Mouse (Mus musculus): ENCODE data around the gene Denr. TPM values are rescaled to one million over a fixed set of nuclear protein-coding genes. Genes with fewer than 3 reads are reported as not detected.
A peak's percentile ranks its signal among the peaks of the same experiment; 100 is the strongest.

Gene Denr
- total RNA-seq (2021) = 10 to 100 TPM; 66.0 to 68.7 TPM
- long read RNA-seq, experiment 1, transcript Denr-201 (8 exons, 2,339 nt) = major isoform, 13 of 22 reads
- long read RNA-seq, experiment 1, partial matches to known transcripts = 3 of 22 reads
- long read RNA-seq, experiment 1, other reads (novel, unspliced or antisense) = 6 of 22 reads
- long read RNA-seq, experiment 2, transcript Denr-201 (8 exons, 2,339 nt) = major isoform, 14 of 22 reads
- long read RNA-seq, experiment 2, partial matches to known transcripts = 1 of 22 reads
- long read RNA-seq, experiment 2, other reads (novel, unspliced or antisense) = 6 of 22 reads

DNA sequence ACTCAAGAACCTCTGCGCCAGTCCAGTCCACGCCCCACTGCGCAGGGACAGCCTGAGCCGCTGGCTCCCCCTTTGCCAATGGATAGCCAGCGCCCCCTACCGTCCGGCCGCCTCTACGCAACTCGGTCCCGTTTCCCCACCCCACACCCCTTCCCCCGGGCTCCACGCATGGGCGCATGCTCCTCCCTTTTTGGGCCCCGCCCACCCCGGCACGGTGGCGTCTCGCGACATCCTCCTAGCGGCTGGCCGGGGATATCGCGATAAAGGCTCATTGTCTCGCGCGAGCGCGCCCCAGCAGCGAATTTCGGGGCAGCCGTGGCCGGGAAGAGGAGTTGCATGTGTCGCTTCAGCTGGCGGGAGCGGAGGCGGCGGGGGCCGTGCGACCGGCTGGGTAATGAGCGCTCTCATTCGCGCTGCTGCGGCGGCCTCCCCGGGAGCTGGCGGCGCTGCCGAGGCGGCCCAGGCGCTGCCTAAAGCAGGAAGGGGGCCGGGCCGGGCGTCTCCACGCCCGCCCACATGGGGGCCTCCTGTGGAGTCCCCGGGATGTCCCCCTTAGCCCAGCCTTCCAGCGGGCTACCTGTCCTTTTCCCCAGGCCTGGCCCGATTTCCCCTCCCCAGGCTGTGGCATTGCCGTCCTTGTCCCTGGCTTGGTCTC is at the start of gene Denr:
TSS of gene Denr (plus strand) at position 200 of the 655 bp plus-strand sequence.
- peak; percentile 99 to 100 for DNase-seq (ENCODE audit: extremely low spot score in 1 of 2, low spot score in 2 of 2)
- Histone ChIP-seq H3K27ac (peak within 1 kb of the TSS; percentile 92), H3K4me3 (peak within 1 kb of the TSS; percentile 52)
- TF ChIP-seq CTCF (IDR thresholded peaks at IDR 0.05) = peak; percentile 97
- intact Hi-C loops (cut with DNase I) = loop anchor here (1.0 to 2.0 kb wide), 4 partner anchors 80 to 280 kb away; partner anchors contain the start of genes Kntc1, Rsrc2 and Zcchc8

DNA sequence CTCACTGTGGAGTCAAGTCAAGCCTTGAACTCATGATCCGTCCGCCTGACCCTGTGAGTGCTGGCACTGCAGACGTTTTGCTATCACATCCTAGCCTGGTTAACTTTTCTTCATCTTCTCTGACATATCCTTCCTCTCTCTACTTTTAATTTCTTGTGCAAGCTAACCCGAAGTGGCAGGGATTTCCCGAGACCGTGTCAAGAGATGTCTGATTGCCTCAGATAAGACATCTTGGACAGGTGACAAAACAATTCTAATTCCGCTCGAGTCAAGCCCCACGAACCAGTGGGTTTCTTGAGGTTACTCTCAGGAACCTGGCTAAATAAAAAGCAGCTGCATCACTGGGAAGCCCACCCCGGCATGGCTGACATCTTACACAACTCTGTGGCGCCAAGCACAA is 48.2 kb upstream of the Denr start:
- no peak for TF ChIP-seq CTCF (IDR thresholded peaks at IDR 0.05)
- intact Hi-C loops (cut with DNase I) = no loop called here
- Histone ChIP-seq H3K27ac (no peak overlapping the region), H3K4me3 (no peak overlapping the region)
- no peak for DNase-seq (ENCODE audit: extremely low spot score in 1 of 2, low spot score in 2 of 2)

- DNase-seq (ENCODE audit: extremely low spot score in 1 of 2, low spot score in 2 of 2) = no peak
- H3K4me3 ChIP-seq = peak overlapping the region; percentile 11; the same call in 1 of the 2 replicates
- TF ChIP-seq CTCF (IDR thresholded peaks at IDR 0.05) = no peak
- H3K27ac ChIP-seq = no peak overlapping the region
- intact Hi-C loops (cut with DNase I) = no loop called here
Observed at GRCm38 (mm10) chr5:123862374-123863350, 44.3 kb upstream of the Denr start.

- H3K4me3 ChIP-seq = no peak overlapping the region
- intact Hi-C loops (cut with DNase I) = no loop called here
- TF ChIP-seq CTCF (IDR thresholded peaks at IDR 0.05) = no peak
- peak overlapping the region; percentile 36 for H3K27ac ChIP-seq
- no peak for DNase-seq (ENCODE audit: extremely low spot score in 1 of 2, low spot score in 2 of 2)
Observed at GRCm38 (mm10) chr5:123863934-123864333, 43.0 kb upstream of the Denr start.

DNA sequence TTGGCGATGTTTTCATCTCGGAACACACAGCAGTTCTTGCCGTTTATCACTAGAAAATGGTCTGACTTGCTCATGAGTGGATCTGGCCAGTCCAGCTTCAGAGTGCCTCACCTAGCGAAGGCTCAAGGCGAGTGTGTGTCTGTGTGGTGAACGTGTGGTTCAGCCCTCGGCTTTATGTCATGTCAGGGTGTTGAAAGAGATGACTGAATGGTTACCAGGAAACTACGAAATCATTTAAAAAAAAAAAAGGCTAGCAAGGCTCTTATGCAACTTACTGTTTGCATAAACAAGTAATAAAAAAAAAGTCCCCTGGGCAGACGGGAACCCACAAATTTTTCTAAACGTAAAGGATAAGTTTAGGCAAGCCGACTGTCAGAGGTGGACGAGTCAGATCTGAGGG is 41.6 kb upstream of the Denr start, which contains the start of gene Hcar2:
TSS of gene Hcar2 (minus strand) at position 135 of the 400 bp plus-strand sequence.
- no peak for TF ChIP-seq CTCF (IDR thresholded peaks at IDR 0.05)
- no peak within 1 kb of the TSS for H3K4me3 ChIP-seq
- no peak for DNase-seq (ENCODE audit: extremely low spot score in 1 of 2, low spot score in 2 of 2)
- no peak within 1 kb of the TSS for H3K27ac ChIP-seq
- intact Hi-C loops (cut with DNase I) = no loop called here

DNA sequence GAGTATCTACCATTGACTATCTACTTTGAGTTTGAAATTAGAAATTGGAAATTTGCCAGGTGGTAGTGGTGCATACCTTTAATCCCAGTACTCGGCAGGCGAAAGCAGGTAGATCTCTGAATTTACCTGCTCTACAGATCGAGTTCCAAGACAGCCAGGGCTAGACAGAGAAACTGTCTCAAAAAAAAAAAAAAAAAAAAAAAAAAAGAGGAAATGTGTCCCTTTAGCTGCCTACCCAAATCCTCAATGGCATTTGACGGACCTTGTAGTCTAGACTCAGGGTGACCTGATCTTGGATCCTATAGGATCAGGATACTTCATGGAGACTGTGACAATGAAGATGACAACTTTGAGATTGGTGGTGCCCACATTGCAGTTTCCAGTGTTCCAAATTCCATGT is 40.5 kb upstream of the Denr start:
- no peak overlapping the region for H3K27ac ChIP-seq
- H3K4me3 ChIP-seq = no peak overlapping the region
- DNase-seq (ENCODE audit: extremely low spot score in 1 of 2, low spot score in 2 of 2) = no peak
- TF ChIP-seq CTCF (IDR thresholded peaks at IDR 0.05) = no peak
- intact Hi-C loops (cut with DNase I) = no loop called here

DNA sequence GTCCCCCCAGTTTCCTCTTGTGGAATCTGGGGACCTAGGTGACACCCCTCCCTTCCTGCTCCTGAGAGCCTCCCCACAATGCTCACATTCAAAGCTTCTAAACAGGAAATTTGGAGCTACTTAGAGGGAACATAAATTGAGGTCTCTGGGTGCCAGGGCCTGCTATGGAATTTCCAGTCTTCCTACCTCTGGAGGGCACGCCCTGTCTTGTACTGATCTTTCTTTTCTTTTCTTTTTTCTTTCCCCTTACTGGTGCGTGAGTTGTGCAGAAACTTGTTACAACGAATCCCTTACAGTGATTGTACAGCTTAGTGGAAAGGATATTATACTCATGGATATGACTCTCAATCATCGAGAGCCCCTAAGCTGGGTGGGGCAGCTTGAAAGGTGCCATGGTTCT is 37.4 kb upstream of the Denr start:
- Histone ChIP-seq H3K4me3 (no peak overlapping the region), H3K27ac (no peak overlapping the region)
- intact Hi-C loops (cut with DNase I) = loop anchor here (5.0 kb wide), 1 partner anchor 72 kb away; no protein-coding TSS in a partner anchor
- DNase-seq (ENCODE audit: extremely low spot score in 1 of 2, low spot score in 2 of 2) = no peak
- no peak for TF ChIP-seq CTCF (IDR thresholded peaks at IDR 0.05)

- DNase-seq (ENCODE audit: extremely low spot score in 1 of 2, low spot score in 2 of 2) = no peak
- intact Hi-C loops (cut with DNase I) = loop anchor here (5.0 kb wide), 1 partner anchor 77 kb away; no protein-coding TSS in a partner anchor
- no peak for TF ChIP-seq CTCF (IDR thresholded peaks at IDR 0.05)
- Histone ChIP-seq H3K4me3 (no peak overlapping the region), H3K27ac (no peak overlapping the region)
Observed at GRCm38 (mm10) chr5:123874177-123874576, 32.8 kb upstream of the Denr start.

GRCm38 (mm10) chr5:123878056-123878455 is 28.9 kb upstream of the Denr start:
- intact Hi-C loops (cut with DNase I) = no loop called here

GRCm38 (mm10) chr5:123879928-123880327 is 27.0 kb upstream of the Denr start, which contains the start of gene Hcar1:
Gene Hcar1, minus strand, starts transcription at chr5:123880020.
- Histone ChIP-seq H3K4me3 (peak within 1 kb of the TSS; percentile 15; the same call in 1 of the 2 replicates), H3K27ac (no peak within 1 kb of the TSS)
- intact Hi-C loops (cut with DNase I) = no loop called here
- no peak for TF ChIP-seq CTCF (IDR thresholded peaks at IDR 0.05)
- DNase-seq (ENCODE audit: extremely low spot score in 1 of 2, low spot score in 2 of 2) = no peak

More at GRCm38 (mm10) chr5:123878056-123878455, 28.9 kb upstream of the Denr start:
- Histone ChIP-seq H3K4me3 (no peak overlapping the region), H3K27ac (no peak overlapping the region)
- DNase-seq (ENCODE audit: extremely low spot score in 1 of 2, low spot score in 2 of 2) = no peak
- TF ChIP-seq CTCF (IDR thresholded peaks at IDR 0.05) = no peak

- intact Hi-C loops (cut with DNase I) = no loop called here
- DNase-seq (ENCODE audit: extremely low spot score in 1 of 2, low spot score in 2 of 2) = no peak
Observed at GRCm38 (mm10) chr5:123880778-123881177, 26.2 kb upstream of the Denr start.

More at GRCm38 (mm10) chr5:123880778-123881177, 26.2 kb upstream of the Denr start:
- H3K4me3 ChIP-seq = no peak overlapping the region
- H3K27ac ChIP-seq = no peak overlapping the region
- peak; percentile 9 for TF ChIP-seq CTCF (IDR thresholded peaks at IDR 0.05)

Measured in left cerebral cortex, adult 2 months (tissue).